Mouse (Mus musculus): ENCODE data around the gene Eci1. TPM values are rescaled to one million over a fixed set of nuclear protein-coding genes. Genes with fewer than 3 reads are reported as not detected.

Eci1 gene
- polyA plus RNA-seq, 1 experiment from 2014 or later: 46.0 TPM

DNA sequence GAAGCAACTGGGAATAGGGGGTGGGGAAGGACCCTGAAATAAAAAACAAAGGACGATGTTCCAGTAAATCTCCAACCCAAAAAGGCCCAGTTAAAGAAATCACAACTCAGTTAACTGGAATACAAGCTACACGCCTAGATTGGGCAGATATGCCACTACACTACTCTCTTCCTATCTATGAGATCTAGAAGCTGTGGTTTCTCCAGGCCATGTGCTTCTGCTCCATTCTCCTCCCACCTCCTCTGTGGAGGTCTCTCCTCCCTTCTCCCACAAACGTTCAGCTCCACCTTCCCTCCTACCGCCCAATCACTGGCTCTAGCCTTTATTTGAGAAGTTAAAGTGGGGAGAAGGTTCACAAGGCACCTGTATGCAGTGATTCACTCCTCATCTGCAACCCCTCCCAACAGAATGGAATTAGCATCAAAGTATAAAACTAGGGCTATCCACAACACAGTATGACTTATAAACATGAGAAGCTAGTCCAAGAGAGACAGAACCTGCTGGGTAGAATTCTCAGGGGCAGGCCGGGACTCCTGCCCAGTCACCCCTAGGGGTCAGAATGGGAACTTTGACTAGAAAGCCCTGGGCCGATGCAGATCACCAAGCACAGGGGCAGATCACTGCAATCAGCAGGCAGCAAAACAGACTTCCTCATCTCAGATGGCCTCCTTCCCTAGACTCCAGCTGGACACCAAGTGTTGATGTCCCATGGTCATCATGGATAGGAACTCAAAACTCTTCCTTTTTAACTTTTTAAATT is 37.1 kb downstream of the Eci1 start:
- Histone ChIP-seq H3K9ac (no peak overlapping the region), H3K27me3 (ENCODE audit: control insufficient read depth, insufficient read depth, low read length) (no peaks in the 10 kb centered on the region), H3K4me1 (replicated peaks; ENCODE audit: control insufficient read depth, insufficient read depth, low read length) (no peaks in the 10 kb centered on the region), H3K27ac (no peak overlapping the region), H3K4me2 (replicated peaks) (no peak overlapping the region), H3K36me3 (replicated peaks; ENCODE audit: control insufficient read depth, insufficient read depth) (no peaks in the 10 kb centered on the region), H3K9me3 (ENCODE audit: control insufficient read depth, low read length) (no peaks in the 10 kb centered on the region), H3K4me3 (replicated peaks; ENCODE audit: low read length) (no peak overlapping the region)
- WGBS: 66% methylated on average over 6 of the region's 6 CpGs
- DNase-seq (ENCODE audit: low spot score): no peak
- no peak for ATAC-seq (ENCODE audit: low FRiP score)

GRCm38 (mm10) chr17:24468636-24469246 is 42.3 kb downstream of the Eci1 start:
- Histone ChIP-seq H3K4me3 (replicated peaks; ENCODE audit: low read length) (no peak overlapping the region), H3K4me1 (replicated peaks; ENCODE audit: control insufficient read depth, insufficient read depth, low read length) (peaks cover 20% of the 10 kb centered on the region), H3K9me3 (ENCODE audit: control insufficient read depth, low read length) (no peaks in the 10 kb centered on the region), H3K9ac (no peak overlapping the region), H3K27ac (no peak overlapping the region), H3K27me3 (ENCODE audit: control insufficient read depth, insufficient read depth, low read length) (no peaks in the 10 kb centered on the region), H3K36me3 (replicated peaks; ENCODE audit: control insufficient read depth, insufficient read depth) (peaks cover 17% of the 10 kb centered on the region; the same call in 1 of the 2 replicates), H3K4me2 (replicated peaks) (no peak overlapping the region)
- WGBS: 93% methylated on average over 5 of the region's 5 CpGs
- DNase-seq (ENCODE audit: low spot score) (no peak), ATAC-seq (ENCODE audit: low FRiP score) (no peak)

DNA sequence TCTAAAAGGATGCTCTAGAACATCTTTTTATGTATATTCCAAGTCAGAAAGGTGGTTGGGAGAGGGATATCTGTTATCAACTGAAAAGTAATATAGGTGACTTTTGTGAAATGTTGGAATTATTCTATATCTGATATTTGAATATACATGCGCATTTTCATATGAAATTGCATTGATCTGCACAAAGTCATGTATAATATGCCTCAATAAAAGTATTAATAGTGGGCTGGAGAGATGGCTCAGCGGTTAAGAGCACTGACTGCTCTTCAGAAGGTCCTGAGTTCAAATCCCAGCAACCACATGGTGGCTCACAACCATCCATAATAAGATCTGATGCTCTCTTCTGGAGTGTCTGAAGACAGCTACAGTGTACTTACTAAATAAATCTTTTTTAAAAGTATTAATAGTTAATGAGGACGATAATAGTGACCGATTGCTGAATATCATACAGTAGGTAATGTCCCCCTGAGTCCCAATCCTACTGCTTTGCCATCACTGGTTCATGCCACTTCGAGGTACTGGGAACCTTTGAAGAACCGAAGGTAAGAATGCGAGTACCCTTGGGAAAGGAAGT is 43.0 kb downstream of the Eci1 start:
- DNase-seq (ENCODE audit: low spot score) (no peak), ATAC-seq (ENCODE audit: low FRiP score) (no peak)
- Histone ChIP-seq H3K36me3 (replicated peaks; ENCODE audit: control insufficient read depth, insufficient read depth) (peaks cover 24% of the 10 kb centered on the region), H3K9ac (peak overlapping the region; percentile 92), H3K9me3 (ENCODE audit: control insufficient read depth, low read length) (no peaks in the 10 kb centered on the region), H3K27me3 (ENCODE audit: control insufficient read depth, insufficient read depth, low read length) (no peaks in the 10 kb centered on the region), H3K27ac (peak overlapping the region; percentile 84), H3K4me2 (replicated peaks) (peak overlapping the region; percentile 99), H3K4me1 (replicated peaks; ENCODE audit: control insufficient read depth, insufficient read depth, low read length) (peaks cover 20% of the 10 kb centered on the region), H3K4me3 (replicated peaks; ENCODE audit: low read length) (peak overlapping the region; percentile 94)
- 18% methylated on average over 7 of the region's 7 CpGs for WGBS

DNA sequence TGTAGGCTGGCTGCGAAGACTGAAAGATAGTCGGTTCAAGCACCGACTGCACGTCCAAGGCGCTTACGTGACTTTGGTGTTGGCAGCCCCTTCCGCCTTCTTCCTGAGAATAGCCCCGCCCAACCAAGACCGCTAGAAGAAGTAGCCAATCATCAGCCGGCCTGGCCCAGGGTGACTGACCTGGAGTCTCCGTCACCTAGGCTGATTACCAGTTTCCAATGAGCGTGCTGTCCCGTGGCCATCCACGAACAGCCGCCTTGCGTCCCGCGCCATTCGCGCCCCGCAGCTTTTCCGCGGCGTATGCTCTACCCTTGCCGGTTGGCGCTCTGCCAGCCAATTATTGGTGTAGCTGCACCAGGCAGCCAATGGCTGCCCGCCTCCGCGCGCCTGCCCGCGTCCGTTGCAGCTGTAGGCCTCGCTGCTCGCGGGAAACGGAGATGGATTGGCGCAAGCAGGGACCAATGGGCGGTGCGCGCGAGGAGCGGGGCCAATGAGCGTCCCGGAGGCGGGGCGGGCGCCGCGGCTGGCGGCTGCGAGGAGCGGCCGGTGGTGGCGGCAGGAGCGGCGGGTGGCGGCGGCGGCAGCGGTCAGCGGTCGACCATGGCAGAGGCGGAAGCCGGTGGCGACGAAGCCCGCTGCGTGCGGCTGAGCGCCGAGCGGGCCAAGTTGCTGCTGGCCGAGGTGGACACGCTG is 43.6 kb downstream of the Eci1 start, which contains the start of the genes E4f1 and Pgp:
TSS of gene E4f1 (minus strand) at position 404 of the 693 bp plus-strand sequence.
TSS of gene Pgp (plus strand) at position 483 of the 693 bp plus-strand sequence.
- ATAC-seq (ENCODE audit: low FRiP score) (peak; percentile 98), DNase-seq (ENCODE audit: low spot score) (peak; percentile 100)
- H3K36me3 ChIP-seq (replicated peaks; ENCODE audit: control insufficient read depth, insufficient read depth): peaks cover 30% of the 10 kb centered on the region
- peak within 1 kb of the TSS; percentile 84 for H3K27ac ChIP-seq
- peak within 1 kb of the TSS; percentile 99 for H3K4me2 ChIP-seq (replicated peaks)
- H3K9me3 ChIP-seq (ENCODE audit: control insufficient read depth, low read length): no peaks in the 10 kb centered on the region
- peak within 1 kb of the TSS; percentile 92 for H3K9ac ChIP-seq
- peak within 1 kb of the TSS; percentile 94 for H3K4me3 ChIP-seq (replicated peaks; ENCODE audit: low read length)
- peaks cover 20% of the 10 kb centered on the region for H3K4me1 ChIP-seq (replicated peaks; ENCODE audit: control insufficient read depth, insufficient read depth, low read length)
- WGBS: under 1% methylated on average over 71 of the region's 75 CpGs
- no peaks in the 10 kb centered on the region for H3K27me3 ChIP-seq (ENCODE audit: control insufficient read depth, insufficient read depth, low read length)

- H3K4me3 ChIP-seq (replicated peaks; ENCODE audit: low read length): peak overlapping the region; percentile 94
- peak overlapping the region; percentile 84 for H3K27ac ChIP-seq
- H3K27me3 ChIP-seq (ENCODE audit: control insufficient read depth, insufficient read depth, low read length): no peaks in the 10 kb centered on the region
- H3K9me3 ChIP-seq (ENCODE audit: control insufficient read depth, low read length): no peaks in the 10 kb centered on the region
- DNase-seq (ENCODE audit: low spot score): no peak
- WGBS: 1% methylated on average over 68 of the region's 68 CpGs
- peak; percentile 21 for ATAC-seq (ENCODE audit: low FRiP score)
- H3K36me3 ChIP-seq (replicated peaks; ENCODE audit: control insufficient read depth, insufficient read depth): peaks cover 38% of the 10 kb centered on the region
- peaks cover 20% of the 10 kb centered on the region for H3K4me1 ChIP-seq (replicated peaks; ENCODE audit: control insufficient read depth, insufficient read depth, low read length)
- peak overlapping the region; percentile 92 for H3K9ac ChIP-seq
- H3K4me2 ChIP-seq (replicated peaks): peak overlapping the region; percentile 99
These were observed 44.5 kb downstream of the Eci1 start for GRCm38 (mm10) chr17:24470701-24471527.

GRCm38 (mm10) chr17:24472512-24472911 is 46.1 kb downstream of the Eci1 start:
- H3K9ac ChIP-seq: no peak overlapping the region
- WGBS: 86% methylated on average over 4 of the region's 4 CpGs

GRCm38 (mm10) chr17:24473612-24474275 is 47.3 kb downstream of the Eci1 start, which contains the start of gene Bricd5:
Gene Bricd5 (plus strand): TSS chr17:24473884.
- Histone ChIP-seq H3K9ac (no peak within 1 kb of the TSS), H3K4me3 (replicated peaks; ENCODE audit: low read length) (no peak within 1 kb of the TSS), H3K36me3 (replicated peaks; ENCODE audit: control insufficient read depth, insufficient read depth) (peaks cover 52% of the 10 kb centered on the region), H3K27ac (no peak within 1 kb of the TSS), H3K4me1 (replicated peaks; ENCODE audit: control insufficient read depth, insufficient read depth, low read length) (peaks cover 20% of the 10 kb centered on the region), H3K27me3 (ENCODE audit: control insufficient read depth, insufficient read depth, low read length) (no peaks in the 10 kb centered on the region), H3K9me3 (ENCODE audit: control insufficient read depth, low read length) (no peaks in the 10 kb centered on the region), H3K4me2 (replicated peaks) (peak within 1 kb of the TSS; percentile 99; the same call in 1 of the 2 replicates)
- DNase-seq (ENCODE audit: low spot score): no peak
- 75% methylated on average over 6 of the region's 6 CpGs for WGBS
- no peak for ATAC-seq (ENCODE audit: low FRiP score)

More at GRCm38 (mm10) chr17:24472512-24472911, 46.1 kb downstream of the Eci1 start:
- Histone ChIP-seq H3K36me3 (replicated peaks; ENCODE audit: control insufficient read depth, insufficient read depth) (peaks cover 52% of the 10 kb centered on the region), H3K9me3 (ENCODE audit: control insufficient read depth, low read length) (no peaks in the 10 kb centered on the region), H3K27ac (no peak overlapping the region), H3K27me3 (ENCODE audit: control insufficient read depth, insufficient read depth, low read length) (no peaks in the 10 kb centered on the region), H3K4me1 (replicated peaks; ENCODE audit: control insufficient read depth, insufficient read depth, low read length) (peaks cover 20% of the 10 kb centered on the region), H3K4me3 (replicated peaks; ENCODE audit: low read length) (peak overlapping the region; percentile 94), H3K4me2 (replicated peaks) (peak overlapping the region; percentile 99)
- ATAC-seq (ENCODE audit: low FRiP score) (no peak), DNase-seq (ENCODE audit: low spot score) (no peak)

DNA sequence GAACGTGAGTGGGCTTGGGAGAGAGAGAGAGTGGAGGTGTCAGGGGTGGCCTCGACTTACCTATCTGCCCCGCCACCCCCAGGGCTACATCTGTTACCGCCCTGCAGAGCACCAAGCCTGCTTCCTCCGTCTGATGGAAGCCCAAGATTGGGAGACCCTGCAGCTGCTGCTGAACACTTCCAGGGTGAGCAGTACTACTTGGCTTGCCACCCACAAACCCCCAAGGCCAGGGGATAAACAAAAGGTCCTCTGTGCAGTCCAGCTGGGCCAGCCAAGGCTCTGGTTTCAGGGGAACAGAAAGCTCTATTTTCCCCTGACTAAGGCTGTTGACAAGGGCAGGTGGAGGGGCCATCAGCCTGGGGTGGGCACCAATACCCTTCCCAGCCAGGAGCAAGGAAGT is 48.1 kb downstream of the Eci1 start:
- peaks cover 20% of the 10 kb centered on the region for H3K4me1 ChIP-seq (replicated peaks; ENCODE audit: control insufficient read depth, insufficient read depth, low read length)

More for the DNA sequence above, 48.1 kb downstream of the Eci1 start:
- Histone ChIP-seq H3K27ac (no peak overlapping the region), H3K9me3 (ENCODE audit: control insufficient read depth, low read length) (no peaks in the 10 kb centered on the region), H3K4me3 (replicated peaks; ENCODE audit: low read length) (no peak overlapping the region), H3K27me3 (ENCODE audit: control insufficient read depth, insufficient read depth, low read length) (no peaks in the 10 kb centered on the region), H3K9ac (no peak overlapping the region), H3K36me3 (replicated peaks; ENCODE audit: control insufficient read depth, insufficient read depth) (peaks cover 52% of the 10 kb centered on the region), H3K4me2 (replicated peaks) (no peak overlapping the region)
- ATAC-seq (ENCODE audit: low FRiP score) (no peak), DNase-seq (ENCODE audit: low spot score) (no peak)
- WGBS: 93% methylated on average over 5 of the region's 5 CpGs
